Mouse (Mus musculus) monocyte, adult 2 months (primary cell): ENCODE data around the gene Dync2li1.

ENCODE experiments used
- DNase-seq, 2 experiments: peaks; one replicate each; pipeline ENCODE4 v3.0.0; 2022; ENCODE audit warnings: low spot score in 2 of 2, low read depth in 1 of 2

Gene Dync2li1

GRCm38 (mm10) chr17:84608606-84609005, 17.7 kb upstream of the Dync2li1 start:
- no peak for DNase-seq

- DNase-seq: no peak
These were observed 14.8 kb upstream of the Dync2li1 start for GRCm38 (mm10) chr17:84611500-84611899.

GRCm38 (mm10) chr17:84611971-84612370, 14.3 kb upstream of the Dync2li1 start:
- no peak for DNase-seq

GRCm38 (mm10) chr17:84615811-84616210, 10.5 kb upstream of the Dync2li1 start:
- no peak for DNase-seq

- no peak for DNase-seq
These were observed 9.7 kb upstream of the Dync2li1 start for GRCm38 (mm10) chr17:84616526-84617074.

- DNase-seq: no peak
These were observed 8.3 kb upstream of the Dync2li1 start for GRCm38 (mm10) chr17:84617953-84618352.

GRCm38 (mm10) chr17:84619112-84619511, 7.2 kb upstream of the Dync2li1 start:
- DNase-seq: no peak

GRCm38 (mm10) chr17:84620076-84620475, 6.2 kb upstream of the Dync2li1 start:
- no peak for DNase-seq

GRCm38 (mm10) chr17:84620610-84621009, 5.7 kb upstream of the Dync2li1 start:
- DNase-seq: no peak

GRCm38 (mm10) chr17:84621209-84621608, 5.1 kb upstream of the Dync2li1 start:
- no peak for DNase-seq

GRCm38 (mm10) chr17:84622028-84622427, 4.3 kb upstream of the Dync2li1 start:
- no peak for DNase-seq

- DNase-seq: no peak
These were observed 3.4 kb upstream of the Dync2li1 start for GRCm38 (mm10) chr17:84622873-84623272.

- no peak for DNase-seq
These were observed 585 bp downstream of the Dync2li1 start for GRCm38 (mm10) chr17:84626857-84627305.

- DNase-seq: no peak
These were observed 1.4 kb downstream of the Dync2li1 start for GRCm38 (mm10) chr17:84627721-84628120.

GRCm38 (mm10) chr17:84628611-84629010, 2.3 kb downstream of the Dync2li1 start:
- no peak for DNase-seq

GRCm38 (mm10) chr17:84631836-84632235, 5.5 kb downstream of the Dync2li1 start:
- DNase-seq: no peak

GRCm38 (mm10) chr17:84633443-84633842, 7.1 kb downstream of the Dync2li1 start:
- no peak for DNase-seq

- no peak for DNase-seq
These were observed 10.0 kb downstream of the Dync2li1 start for GRCm38 (mm10) chr17:84636328-84636727.

GRCm38 (mm10) chr17:84637971-84638370, 11.7 kb downstream of the Dync2li1 start:
- no peak for DNase-seq

- DNase-seq: no peak
These were observed 13.6 kb downstream of the Dync2li1 start for GRCm38 (mm10) chr17:84639796-84640378.

- DNase-seq: peak; percentile 34 to 62
These were observed 15.6 kb downstream of the Dync2li1 start for GRCm38 (mm10) chr17:84641893-84642292.

GRCm38 (mm10) chr17:84642324-84642723, 16.0 kb downstream of the Dync2li1 start:
- no peak for DNase-seq
